Mouse (Mus musculus) embryonic stem cell, embryonic (primary cell): ENCODE results near the gene Prkar2a.

Experiments used
- CTCF ChIA-PET, 4 experiments: fragments of 300-600 bp in 2 of 4; fragments of 350-600 bp in 2 of 4; sonication (Branson Sonifier 250); formaldehyde crosslinking; loops; one replicate each; lab custom pipeline; 2022; ENCODE audit warnings: inconsistent platforms in 2 of 4; lab: Charles Lee
- POLR2A ChIA-PET, 4 experiments: fragments of 300-600 bp in 2 of 4; fragments of 350-600 bp in 2 of 4; sonication (Branson Sonifier 250); formaldehyde crosslinking; loops; one replicate each; lab custom pipeline; 2022; ENCODE audit warnings: antibody characterized with exemption in 4 of 4, inconsistent platforms in 1 of 4; lab: Charles Lee

Gene Prkar2a

GRCm38 (mm10) chr9:108687181-108687580 is 1.9 kb upstream of the Prkar2a start:
- ChIA-PET POLR2A (interaction anchor here in 1 of 4 experiments (0.5 to 1.8 kb wide), 6 partner anchors 9 to 18 kb away, joined by 3 to 6 read pairs (median 5); no protein-coding TSS in a partner anchor), CTCF (interaction anchor here in 3 of 4 experiments (0.8 to 1.1 kb wide), 3 partner anchors 18 to 46 kb away, joined by 3 read pairs; no protein-coding TSS in a partner anchor)

- POLR2A ChIA-PET: interaction anchor here in 1 of 4 experiments (1.2 to 1.8 kb wide), 7 partner anchors 7 to 18 kb away, joined by 3 to 6 read pairs (median 5); no protein-coding TSS in a partner anchor
- CTCF ChIA-PET: interaction anchor here in 1 of 4 experiments (0.9 kb wide), 1 partner anchor 18 kb away, joined by 3 read pairs; no protein-coding TSS in a partner anchor
Observed at GRCm38 (mm10) chr9:108687686-108688085, 1.4 kb upstream of the Prkar2a start.

DNA sequence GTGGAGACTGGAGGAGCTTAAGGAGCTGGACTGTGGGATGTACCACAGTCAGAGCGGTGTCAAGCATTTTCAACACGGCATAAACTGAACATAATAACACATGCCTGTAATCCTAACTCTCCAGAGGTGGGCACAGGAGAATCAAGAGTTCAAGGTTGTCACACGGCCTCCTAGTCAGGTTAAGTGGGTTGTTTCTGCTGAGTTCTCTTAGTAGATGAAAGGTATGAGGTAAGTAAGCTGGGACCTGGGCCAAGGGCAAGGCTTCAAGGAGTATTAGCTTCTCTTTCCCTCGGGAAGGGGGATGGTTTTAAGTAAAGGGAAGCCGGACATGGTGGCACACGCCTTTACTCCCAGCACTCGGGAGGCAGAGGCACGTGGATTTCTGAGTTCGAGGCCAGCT is 663 bp upstream of the Prkar2a start:
- CTCF ChIA-PET: interaction anchor here in 1 of 4 experiments (1.0 kb wide), 1 partner anchor 14 kb away, joined by 3 read pairs; no protein-coding TSS in a partner anchor
- POLR2A ChIA-PET: interaction anchor here in 2 of 4 experiments (1.2 to 7.2 kb wide), 6 partner anchors 8 to 387 kb away, joined by 3 to 51 read pairs (median 4); no protein-coding TSS in a partner anchor

- POLR2A ChIA-PET: interaction anchor here in 1 of 4 experiments (0.9 to 7.2 kb wide), 2 partner anchors 12 to 23 kb away, joined by 3 to 51 read pairs; no protein-coding TSS in a partner anchor
Observed at GRCm38 (mm10) chr9:108689993-108690392, 879 bp downstream of the Prkar2a start.

DNA sequence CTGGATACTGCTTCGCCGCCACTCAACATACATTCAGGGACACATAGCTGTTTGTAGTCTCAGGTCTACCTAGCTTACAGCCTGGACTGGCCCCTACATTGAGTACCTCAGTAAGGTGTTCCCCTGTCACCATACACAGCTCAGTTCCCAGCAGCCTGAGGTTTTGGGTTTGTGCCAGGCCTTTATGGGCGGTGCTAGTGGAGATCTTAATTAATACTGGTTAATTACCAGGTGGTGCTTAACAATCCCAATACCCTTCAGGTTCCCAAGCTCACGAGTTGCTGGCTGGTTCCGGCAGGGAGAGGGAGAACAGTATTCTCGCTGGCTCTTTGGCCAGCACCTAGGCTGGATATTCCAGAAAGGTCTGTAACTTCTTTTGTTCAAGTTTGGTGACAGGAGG is 1.8 kb downstream of the Prkar2a start:
- POLR2A ChIA-PET: interaction anchor here in 2 of 4 experiments (0.7 to 7.2 kb wide), 10 partner anchors 8 to 134 kb away, joined by 3 to 51 read pairs (median 9); partner anchors contain the start of genes Ndufaf3 (in 1 of the 2) and Wdr6 (in 1 of the 2)
- CTCF ChIA-PET: interaction anchor here in 1 of 4 experiments (1.1 kb wide), 1 partner anchor 21 kb away, joined by 3 read pairs; no protein-coding TSS in a partner anchor

More at GRCm38 (mm10) chr9:108689993-108690392, 879 bp downstream of the Prkar2a start:
- CTCF ChIA-PET: interaction anchor here in 1 of 4 experiments (1.1 kb wide), 1 partner anchor 20 kb away, joined by 3 read pairs; no protein-coding TSS in a partner anchor

DNA sequence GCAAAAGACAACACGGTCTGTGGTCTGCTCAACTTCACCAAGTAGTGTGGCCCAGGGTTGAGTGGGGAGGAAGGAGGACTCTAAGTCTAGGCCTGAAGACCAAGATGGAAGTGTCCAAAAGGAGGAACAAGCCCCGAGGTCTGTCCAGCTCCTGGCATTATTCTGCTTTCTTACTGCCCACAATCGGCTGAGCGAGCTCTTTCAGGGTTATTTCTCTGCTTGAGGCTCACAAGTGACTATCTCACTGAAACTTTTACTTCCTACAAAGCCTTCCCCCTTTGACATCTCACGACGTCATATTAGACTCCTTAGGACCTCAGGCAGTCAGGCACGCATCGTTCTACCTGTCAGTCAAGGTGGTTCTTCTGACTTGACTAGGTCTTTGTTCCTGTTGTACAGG is 2.3 kb downstream of the Prkar2a start:
- ChIA-PET CTCF (interaction anchor here in 1 of 4 experiments (1.2 to 1.7 kb wide), 2 partner anchors 11 to 29 kb away, joined by 3 to 4 read pairs; no protein-coding TSS in a partner anchor), POLR2A (interaction anchor here in 2 of 4 experiments (1.7 to 7.2 kb wide), 8 partner anchors 8 to 134 kb away, joined by 6 to 51 read pairs (median 11); partner anchors contain the start of genes Ndufaf3 (in 1 of the 2) and Wdr6 (in 1 of the 2))

- CTCF ChIA-PET: interaction anchor here in 2 of 4 experiments (1.1 to 1.7 kb wide), 4 partner anchors 10 to 29 kb away, joined by 3 to 4 read pairs (median 3); no protein-coding TSS in a partner anchor
- POLR2A ChIA-PET: interaction anchor here in 3 of 4 experiments (0.6 to 7.2 kb wide), 14 partner anchors 9 to 353 kb away, joined by 3 to 51 read pairs (median 8); partner anchors contain the start of genes Gpx1 (in 1 of the 3), Impdh2 (in 1 of the 3), Ndufaf3 (in 1 of the 3) and Qrich1 (in 1 of the 3)
Observed at GRCm38 (mm10) chr9:108691846-108692225, 2.7 kb downstream of the Prkar2a start.

DNA sequence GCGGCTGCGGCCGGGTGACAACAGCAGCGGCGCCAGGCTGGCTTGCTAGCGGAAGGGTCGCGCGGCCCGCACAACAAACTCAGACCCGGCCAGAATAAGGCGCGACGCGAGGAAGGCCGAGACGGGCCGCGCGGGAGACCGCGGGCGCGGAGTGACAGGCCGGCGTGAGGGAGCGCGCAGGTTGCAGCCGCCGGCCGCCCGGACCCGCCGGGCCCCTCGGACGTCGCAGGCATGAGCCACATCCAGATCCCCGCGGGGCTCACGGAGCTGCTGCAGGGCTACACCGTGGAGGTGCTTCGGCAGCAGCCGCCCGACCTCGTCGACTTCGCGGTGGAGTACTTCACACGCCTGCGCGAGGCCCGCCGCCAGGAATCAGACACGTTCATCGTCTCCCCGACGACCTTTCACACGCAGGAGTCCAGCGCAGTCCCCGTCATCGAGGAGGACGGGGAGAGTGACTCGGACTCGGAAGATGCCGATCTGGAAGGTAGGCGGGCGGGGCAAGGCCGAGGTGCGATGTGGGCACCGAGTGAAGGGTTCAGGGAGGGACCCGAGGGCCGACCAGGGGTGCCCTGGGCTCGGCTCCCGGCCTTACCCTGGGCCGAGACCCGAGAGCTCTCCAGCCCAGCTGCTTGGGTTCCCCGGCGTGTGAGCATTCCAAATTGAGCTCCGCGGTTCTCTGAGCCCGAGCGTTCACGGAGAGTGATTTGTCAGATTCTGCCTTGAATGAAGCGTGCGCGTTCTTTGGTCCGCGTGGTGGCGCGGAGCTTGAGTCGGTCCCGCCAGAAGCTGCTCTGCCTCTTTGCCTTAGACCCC is 3.3 kb downstream of the Prkar2a start:
- CTCF ChIA-PET: interaction anchor here in 2 of 4 experiments (0.9 to 1.7 kb wide), 7 partner anchors 10 to 67 kb away, joined by 3 to 4 read pairs (median 3); no protein-coding TSS in a partner anchor
- POLR2A ChIA-PET: interaction anchor here (0.6 to 7.2 kb wide), 26 partner anchors 9 to 353 kb away, joined by 3 to 51 read pairs (median 4); partner anchors contain the start of genes Arih2 (in 1 of the 4), Gpx1 (in 1 of the 4), Impdh2 (in 1 of the 4) and Ndufaf3 (in 1 of the 4)

GRCm38 (mm10) chr9:108693946-108694345 is 4.8 kb downstream of the Prkar2a start:
- POLR2A ChIA-PET: interaction anchor here in 2 of 4 experiments (0.7 to 7.2 kb wide), 6 partner anchors 8 to 981 kb away, joined by 4 to 51 read pairs (median 11); partner anchors contain the start of gene Wdr6 (in 1 of the 2)
- CTCF ChIA-PET: no interaction called here

DNA sequence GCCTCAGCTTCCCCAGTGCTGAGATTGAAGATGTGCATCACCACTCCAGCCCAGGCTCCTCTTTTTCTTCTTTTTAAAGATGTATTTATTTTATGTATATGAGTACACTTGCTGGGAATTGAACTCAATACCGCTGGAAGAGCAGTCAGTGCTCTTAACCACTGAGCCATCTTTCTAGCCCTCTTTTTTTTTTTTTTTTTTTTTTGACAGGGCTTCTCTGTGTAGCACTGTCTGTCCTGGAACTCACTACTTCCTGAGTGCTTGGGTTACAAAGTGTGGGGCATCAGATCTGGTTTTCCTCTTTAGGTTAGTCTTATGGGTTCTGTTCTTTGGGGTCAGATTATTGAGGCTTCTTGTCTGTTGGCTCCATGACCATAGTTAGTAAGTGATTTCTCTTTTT is 5.4 kb downstream of the Prkar2a start:
- POLR2A ChIA-PET: interaction anchor here in 2 of 4 experiments (0.7 to 7.2 kb wide), 4 partner anchors 8 to 982 kb away, joined by 3 to 51 read pairs (median 7); no protein-coding TSS in a partner anchor

GRCm38 (mm10) chr9:108702476-108702875 is 13.4 kb downstream of the Prkar2a start:
- POLR2A ChIA-PET: interaction anchor here in 3 of 4 experiments (0.5 to 6.6 kb wide), 7 partner anchors 9 to 1256 kb away, joined by 3 to 51 read pairs (median 3); partner anchors contain the start of gene Prkar2a (in 1 of the 3)
- CTCF ChIA-PET: interaction anchor here in 3 of 4 experiments (0.6 to 1.2 kb wide), 4 partner anchors 8 to 298 kb away, joined by 3 to 5 read pairs (median 4); partner anchors contain the start of gene Prkar2a (in 1 of the 3)

More for the DNA sequence above, 5.4 kb downstream of the Prkar2a start:
- CTCF ChIA-PET: interaction anchor here in 1 of 4 experiments (0.6 kb wide), 1 partner anchor 241 kb away, joined by 5 read pairs; no protein-coding TSS in a partner anchor

DNA sequence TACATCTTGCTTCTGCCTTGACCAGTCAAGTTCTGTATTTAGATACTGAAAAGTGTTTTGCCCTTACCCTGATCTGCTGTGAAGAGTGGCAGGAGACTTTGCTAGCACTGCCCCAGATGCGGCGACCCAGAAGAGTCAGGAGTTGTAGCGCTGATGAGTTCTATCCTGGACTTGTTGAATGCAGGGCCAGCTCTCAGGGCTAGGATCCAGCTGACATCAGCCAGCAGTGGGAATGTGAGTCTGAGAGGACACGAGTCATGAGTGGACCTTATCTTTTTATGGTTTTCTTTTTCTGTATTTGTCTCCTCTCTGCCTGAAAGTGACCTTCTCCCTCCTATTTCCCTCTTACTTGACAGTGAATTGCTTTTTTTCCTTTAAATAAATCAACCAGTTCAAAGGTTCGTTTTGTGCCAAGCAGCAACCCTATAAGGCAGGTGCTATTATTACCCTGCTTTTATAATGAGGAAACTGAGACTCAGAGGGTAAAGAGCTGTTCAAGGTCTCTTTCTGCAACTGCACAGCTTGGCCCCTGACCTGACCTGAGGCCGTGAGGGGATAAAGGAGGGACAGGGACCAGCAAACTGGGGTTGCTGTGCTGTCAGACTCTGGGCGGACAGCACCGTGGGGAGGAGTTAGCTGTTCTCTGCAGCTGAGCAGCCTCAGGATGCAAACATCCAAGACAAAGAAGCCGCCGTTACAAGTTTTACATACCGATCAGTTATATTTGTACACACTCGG is 14.4 kb downstream of the Prkar2a start:
- ChIA-PET CTCF (interaction anchor here in 1 of 4 experiments (0.6 kb wide), 1 partner anchor 17 kb away, joined by 4 read pairs; no protein-coding TSS in a partner anchor), POLR2A (interaction anchor here in 3 of 4 experiments (0.5 to 6.6 kb wide), 6 partner anchors 10 to 186 kb away, joined by 3 to 51 read pairs (median 4); partner anchors contain the start of gene Prkar2a (in 1 of the 3))

GRCm38 (mm10) chr9:108704591-108704990 is 15.5 kb downstream of the Prkar2a start:
- CTCF ChIA-PET: interaction anchor here in 3 of 4 experiments (0.6 to 1.5 kb wide), 3 partner anchors 20 to 136 kb away, joined by 3 to 6 read pairs (median 4); no protein-coding TSS in a partner anchor
- POLR2A ChIA-PET: interaction anchor here (0.7 to 6.6 kb wide), 11 partner anchors 8 to 394 kb away, joined by 3 to 51 read pairs (median 3); partner anchors contain the start of genes Prkar2a (in 1 of the 4) and Wdr6 (in 1 of the 4)

- ChIA-PET CTCF (interaction anchor here in 1 of 4 experiments (1.0 kb wide), 1 partner anchor 11 kb away, joined by 3 read pairs; no protein-coding TSS in a partner anchor), POLR2A (interaction anchor here in 2 of 4 experiments (1.0 to 5.4 kb wide), 6 partner anchors 9 to 191 kb away, joined by 3 to 23 read pairs (median 3); partner anchors contain the start of genes Qrich1 (in 1 of the 2) and Wdr6 (in 1 of the 2))
Observed at GRCm38 (mm10) chr9:108707212-108707611, 18.1 kb downstream of the Prkar2a start.

DNA sequence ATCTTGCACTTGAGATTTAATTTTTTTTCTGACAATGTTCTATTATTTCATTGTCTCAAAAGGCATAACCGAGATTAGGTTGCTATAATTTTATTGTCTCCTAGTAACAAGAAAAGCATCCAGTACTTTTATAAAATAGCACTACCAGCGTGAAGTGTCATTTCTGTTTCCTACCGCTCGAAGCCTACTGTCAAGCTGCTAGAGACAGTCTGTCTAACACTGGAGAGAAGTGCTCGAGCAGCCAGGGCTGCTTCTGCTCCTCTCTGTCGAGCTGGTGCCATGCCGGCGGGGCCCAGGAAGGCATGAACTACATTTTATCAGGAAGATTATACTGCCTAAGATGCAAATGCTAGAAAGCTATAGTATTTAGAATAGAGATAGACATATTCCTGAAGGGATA is 19.7 kb downstream of the Prkar2a start:
- ChIA-PET CTCF (interaction anchor here in 1 of 4 experiments (0.6 kb wide), 1 partner anchor 95 kb away, joined by 3 read pairs; no protein-coding TSS in a partner anchor), POLR2A (interaction anchor here in 1 of 4 experiments (0.6 to 5.4 kb wide), 4 partner anchors 16 to 107 kb away, joined by 3 to 23 read pairs (median 3); no protein-coding TSS in a partner anchor)

DNA sequence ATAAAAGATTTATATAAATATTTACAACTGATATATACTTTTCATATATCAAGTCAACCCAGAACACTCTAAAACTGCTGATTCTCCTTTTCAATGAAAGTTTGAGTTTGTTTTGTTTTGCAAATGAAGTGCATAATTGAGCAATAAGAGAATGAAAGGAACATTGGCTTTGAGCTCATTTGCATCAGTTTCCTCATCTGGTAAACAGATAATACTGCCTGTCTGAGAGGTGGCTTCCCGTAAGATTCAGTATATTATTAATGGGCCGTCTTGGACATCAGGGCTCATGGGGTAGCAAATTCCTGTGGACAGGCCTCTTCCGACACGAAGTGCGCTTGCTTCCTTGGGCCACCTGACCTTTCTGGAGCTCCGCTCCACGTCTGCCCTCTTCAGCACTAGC is 21.7 kb downstream of the Prkar2a start:
- CTCF ChIA-PET: interaction anchor here in 3 of 4 experiments (0.5 to 1.2 kb wide), 10 partner anchors 9 to 575 kb away, joined by 3 to 6 read pairs (median 4); no protein-coding TSS in a partner anchor
- POLR2A ChIA-PET: interaction anchor here (0.6 to 5.4 kb wide), 43 partner anchors 8 to 1423 kb away, joined by 3 to 23 read pairs (median 4); partner anchors contain the start of genes Gpx1 (in 1 of the 4), Impdh2 (in 1 of the 4), Qrich1 (in 1 of the 4) and Slc26a6 (in 1 of the 4)
